Mouse (Mus musculus): ENCODE measurements at regions not wholly inside any gene's neighbourhood (a gene's known extent, or its start where the extent isn't known, plus 50 kb on each side); places are given as distances from the start of the nearest gene placed in this dataset.
A peak's percentile ranks its signal among the peaks of the same experiment; 100 is the strongest.

- no peak for DNase-seq (ENCODE audit: low spot score in 2 of 2)
Observed at GRCm38 (mm10) chr9:61711296-61711695, 203.0 kb downstream of the Rplp1 start.

GRCm38 (mm10) chr9:61707875-61708274 lies 206.5 kb downstream of the Rplp1 start:
- DNase-seq (ENCODE audit: low spot score in 2 of 2), result no peak

- DNase-seq (ENCODE audit: low spot score in 2 of 2), result no peak
Observed at GRCm38 (mm10) chr9:61707296-61707695, 207.0 kb downstream of the Rplp1 start.

GRCm38 (mm10) chr9:61706263-61706755 lies 208.0 kb downstream of the Rplp1 start:
- DNase-seq (ENCODE audit: low spot score in 2 of 2), result no peak

GRCm38 (mm10) chr9:61705586-61706233 lies 208.6 kb downstream of the Rplp1 start:
- DNase-seq (ENCODE audit: low spot score in 2 of 2), result peak; percentile 46 to 52

- DNase-seq (ENCODE audit: low spot score in 2 of 2), result no peak
Observed at GRCm38 (mm10) chr9:61703301-61703700, 211.0 kb downstream of the Rplp1 start.

- DNase-seq (ENCODE audit: low spot score in 2 of 2), result no peak
Observed at GRCm38 (mm10) chr9:61702280-61702966, 211.9 kb downstream of the Rplp1 start.

GRCm38 (mm10) chr9:61700576-61700975 lies 213.8 kb downstream of the Rplp1 start:
- DNase-seq (ENCODE audit: low spot score in 2 of 2), result no peak

- DNase-seq (ENCODE audit: low spot score in 2 of 2), result no peak
Observed at GRCm38 (mm10) chr9:61699618-61700017, 214.7 kb downstream of the Rplp1 start.

- peak; percentile 68 to 71 for DNase-seq (ENCODE audit: low spot score in 2 of 2)
Observed at GRCm38 (mm10) chr9:61697959-61698358, 216.4 kb downstream of the Rplp1 start.

- no peak for DNase-seq (ENCODE audit: low spot score in 2 of 2)
Observed at GRCm38 (mm10) chr9:61696831-61697230, 217.5 kb downstream of the Rplp1 start.

GRCm38 (mm10) chr9:61695821-61696220 lies 218.5 kb downstream of the Rplp1 start:
- no peak for DNase-seq (ENCODE audit: low spot score in 2 of 2)

- DNase-seq (ENCODE audit: low spot score in 2 of 2), result no peak
Observed at GRCm38 (mm10) chr9:61695381-61695791, 219.0 kb downstream of the Rplp1 start.

GRCm38 (mm10) chr9:61694206-61694605 lies 220.1 kb downstream of the Rplp1 start:
- no peak for DNase-seq (ENCODE audit: low spot score in 2 of 2)

GRCm38 (mm10) chr9:61690786-61691185 lies 223.6 kb downstream of the Rplp1 start:
- DNase-seq (ENCODE audit: low spot score in 2 of 2), result no peak

GRCm38 (mm10) chr9:61689939-61690338 lies 224.4 kb downstream of the Rplp1 start:
- DNase-seq (ENCODE audit: low spot score in 2 of 2), result no peak

- DNase-seq (ENCODE audit: low spot score in 2 of 2), result no peak
Observed at GRCm38 (mm10) chr9:61689516-61689915, 224.8 kb downstream of the Rplp1 start.

- no peak for DNase-seq (ENCODE audit: low spot score in 2 of 2)
Observed at GRCm38 (mm10) chr9:61683557-61683956, 230.8 kb downstream of the Rplp1 start.

- DNase-seq (ENCODE audit: low spot score in 2 of 2), result no peak
Observed at GRCm38 (mm10) chr9:61682744-61683259, 231.5 kb downstream of the Rplp1 start.

GRCm38 (mm10) chr9:61682316-61682715 lies 232.0 kb downstream of the Rplp1 start:
- no peak for DNase-seq (ENCODE audit: low spot score in 2 of 2)

GRCm38 (mm10) chr9:61681406-61681805 lies 232.9 kb downstream of the Rplp1 start:
- no peak for DNase-seq (ENCODE audit: low spot score in 2 of 2)

GRCm38 (mm10) chr9:61680911-61681311 lies 233.4 kb downstream of the Rplp1 start:
- no peak for DNase-seq (ENCODE audit: low spot score in 2 of 2)
